Mouse (Mus musculus): ENCODE measurements around the gene Clic5.

DNA sequence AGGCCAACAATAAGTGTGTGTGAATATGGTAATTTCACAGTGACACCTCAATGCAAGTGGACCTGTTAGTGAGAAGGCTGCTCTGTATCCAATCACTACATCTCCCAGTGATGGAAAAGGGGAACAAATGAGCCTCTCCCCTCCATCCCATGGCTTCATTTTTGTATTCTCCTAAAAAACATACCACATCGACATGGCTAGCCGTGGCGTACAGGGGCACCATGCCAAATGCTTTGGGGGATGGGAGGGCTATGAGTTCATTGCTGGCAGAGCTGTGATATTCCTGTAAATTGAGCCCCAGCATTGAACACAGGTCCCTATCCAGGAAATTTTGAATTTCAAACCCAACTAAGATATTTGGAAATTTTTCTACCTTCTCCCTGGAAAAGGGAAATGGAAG, 11.1 kb upstream of the Clic5 start:
- TF ChIP-seq EP300 (IDR thresholded peaks at IDR 0.05; ENCODE audit: low read depth in 1 of 2, low read length in 2 of 2) = no peak
- TF ChIP-seq POLR2A (IDR thresholded peaks at IDR 0.05; ENCODE audit: control insufficient read depth in 1 of 2, insufficient read depth in 1 of 2, low read depth in 1 of 2, low read length in 2 of 2, poor library complexity in 1 of 2) = no peak
- TF ChIP-seq RCOR1 (IDR thresholded peaks at IDR 0.05; ENCODE audit: low read depth, low read length) = no peak
- no peak for TF ChIP-seq CTCF (IDR thresholded peaks at IDR 0.05 in 2 of 3, conservative IDR thresholded peaks at IDR 0.05 in 1 of 3; ENCODE audit: control insufficient read depth in 1 of 3, insufficient read depth in 1 of 3, low read depth in 2 of 3, low read length in 3 of 3, poor library complexity in 1 of 3, severe bottlenecking in 1 of 3)
- TF ChIP-seq CHD2 (IDR thresholded peaks at IDR 0.05; ENCODE audit: low read length) = no peak
- no peak for TF ChIP-seq GATA1 (IDR thresholded peaks at IDR 0.05; ENCODE audit: low read depth, low read length)
- no peak for TF ChIP-seq KAT2A (conservative IDR thresholded peaks at IDR 0.05; ENCODE audit: low read depth, low read length)
- no peak for TF ChIP-seq USF1 (IDR thresholded peaks at IDR 0.05; ENCODE audit: low read depth, low read length)
